Mouse (Mus musculus) heart, adult 18-20 months (tissue): ENCODE measurements at regions not wholly inside any gene's neighbourhood (a gene's known extent, or its start where the extent isn't known, plus 50 kb on each side); places are given as distances from the start of the nearest gene placed in this dataset.

Experiments
- DNase-seq, 2 experiments: peaks; one replicate each; pipeline ENCODE4 v3.0.0; 2021 to 2022; ENCODE audit warnings: mixed read lengths in 1 of 2

DNA sequence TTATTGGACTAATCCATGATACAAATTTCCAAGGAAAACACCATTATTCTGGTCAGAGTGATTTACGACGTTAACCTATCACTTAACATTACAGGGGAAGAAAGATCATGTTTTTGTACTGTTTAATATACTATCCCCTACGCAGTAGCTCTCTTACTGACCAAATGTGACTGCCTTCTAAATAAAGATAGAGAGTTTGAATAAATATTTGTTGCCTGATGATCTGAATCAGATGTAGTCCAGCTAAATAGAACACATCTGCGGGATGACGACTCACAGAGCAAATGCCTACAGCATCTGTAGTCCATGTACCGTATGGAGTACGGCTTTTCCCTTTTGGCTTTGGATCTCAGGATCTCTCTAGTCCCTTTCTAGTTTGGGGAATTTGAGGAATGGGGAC is 171.9 kb upstream of the Tenm3 start:
- no peak for DNase-seq

DNA sequence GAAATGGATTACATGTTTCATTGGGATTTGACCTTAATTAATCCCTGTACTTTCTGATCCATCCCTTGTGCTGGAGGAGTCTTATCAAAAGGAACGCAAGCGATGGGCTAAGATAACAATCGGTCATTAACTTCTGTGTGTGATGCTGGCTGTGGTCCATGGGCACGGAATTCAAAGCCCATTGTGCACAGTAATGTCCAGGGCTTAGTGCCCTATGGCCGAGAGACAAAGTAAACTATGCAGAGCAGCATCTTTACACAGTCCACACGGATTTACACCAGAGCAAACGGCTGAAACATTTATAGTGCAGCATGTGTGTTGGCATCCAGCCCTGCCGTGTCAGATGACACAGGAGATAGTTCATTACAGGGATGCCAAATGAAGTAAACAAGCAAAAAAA is 171.4 kb upstream of the Tenm3 start:
- no peak for DNase-seq

DNA sequence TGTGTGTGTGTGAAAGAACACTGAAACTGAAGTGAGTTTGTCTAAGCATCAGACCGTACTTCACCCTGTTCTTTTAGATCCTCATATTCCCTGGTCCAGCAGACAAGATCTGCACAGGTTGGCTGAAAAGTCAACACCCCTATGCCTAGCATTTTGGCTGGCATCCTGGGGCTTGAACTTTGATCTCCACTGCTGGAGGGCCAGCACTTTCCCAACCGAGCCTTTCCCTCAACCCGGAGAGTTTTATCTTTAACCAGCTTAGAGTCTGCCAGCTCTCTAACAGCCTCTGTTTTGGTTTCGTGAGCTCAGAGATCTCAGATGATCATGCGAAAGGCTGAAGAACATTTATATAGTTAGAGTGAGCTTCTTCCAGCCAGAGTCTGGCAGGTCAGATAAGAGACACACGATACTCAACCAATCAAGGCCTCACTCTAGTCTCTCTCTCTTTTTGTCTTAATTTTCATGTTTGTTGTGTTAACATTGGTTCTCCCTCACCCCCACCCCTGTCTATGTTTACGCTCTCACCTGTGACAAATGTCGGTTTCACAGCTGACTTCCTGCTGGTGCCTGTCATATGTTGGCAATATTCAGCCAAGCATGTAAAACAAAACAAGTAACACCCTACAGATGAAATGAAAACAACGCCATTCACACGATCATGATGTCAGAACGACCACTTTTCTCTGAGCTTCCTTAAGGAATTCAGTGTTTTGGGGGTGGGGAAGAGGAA is 162.7 kb upstream of the Tenm3 start:
- no peak for DNase-seq

DNA sequence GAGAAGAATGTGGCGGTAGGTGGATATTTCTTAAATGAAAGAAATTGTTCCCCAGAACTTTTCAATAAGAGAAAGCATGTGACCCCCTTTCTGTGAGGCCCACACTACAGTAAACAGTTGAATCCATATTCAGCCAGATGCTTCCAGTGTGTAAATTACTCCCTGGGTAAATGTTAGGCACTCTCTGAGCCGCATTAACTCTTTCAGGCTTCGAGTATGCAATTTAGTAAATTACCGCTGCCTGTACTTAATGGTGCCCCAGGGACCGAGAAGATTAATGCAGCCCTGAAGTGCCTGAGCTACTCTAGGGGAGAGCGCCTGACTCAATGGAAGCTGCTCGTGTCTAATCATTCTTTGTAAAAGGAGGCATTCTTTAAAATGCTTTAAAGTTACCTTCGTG is 137.9 kb upstream of the Tenm3 start:
- no peak for DNase-seq

DNA sequence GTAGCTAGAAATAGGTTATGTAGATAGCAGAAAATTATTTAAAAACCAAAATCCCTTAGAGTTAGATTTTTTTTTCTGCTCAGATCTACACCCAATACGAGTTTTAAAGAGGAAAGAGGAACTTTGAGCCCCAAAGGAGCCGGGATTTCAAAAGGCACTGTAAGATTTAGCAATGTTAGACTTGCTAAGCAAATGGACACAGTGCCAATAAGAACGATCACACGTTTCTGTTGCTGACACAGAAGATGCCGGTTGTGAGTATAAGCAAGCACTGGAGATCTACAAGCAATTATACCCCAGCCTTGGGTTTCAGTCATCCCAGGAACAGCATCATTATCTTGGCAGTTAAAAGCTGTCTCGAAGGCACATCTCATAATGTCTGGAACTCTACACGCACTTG is 137.0 kb upstream of the Tenm3 start:
- DNase-seq = no peak

DNA sequence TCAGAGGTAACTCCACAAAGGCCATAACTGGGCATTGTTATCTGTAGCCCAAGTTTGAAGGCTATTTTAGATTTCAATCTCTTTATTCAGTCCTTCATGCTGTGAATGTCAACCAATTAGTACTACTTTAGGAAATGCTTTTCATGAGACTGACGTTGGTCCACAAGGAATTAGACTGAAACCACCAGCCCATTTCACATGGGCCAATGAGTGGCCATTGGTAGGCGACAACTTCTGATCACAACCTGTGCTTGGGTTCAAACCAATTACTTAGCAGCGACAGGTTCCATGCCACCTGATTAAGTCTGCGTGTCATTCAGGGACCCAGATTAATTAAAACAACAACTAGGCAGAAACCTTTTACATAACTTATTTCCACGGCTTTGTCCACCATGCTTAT is 126.9 kb upstream of the Tenm3 start:
- DNase-seq = no peak

DNA sequence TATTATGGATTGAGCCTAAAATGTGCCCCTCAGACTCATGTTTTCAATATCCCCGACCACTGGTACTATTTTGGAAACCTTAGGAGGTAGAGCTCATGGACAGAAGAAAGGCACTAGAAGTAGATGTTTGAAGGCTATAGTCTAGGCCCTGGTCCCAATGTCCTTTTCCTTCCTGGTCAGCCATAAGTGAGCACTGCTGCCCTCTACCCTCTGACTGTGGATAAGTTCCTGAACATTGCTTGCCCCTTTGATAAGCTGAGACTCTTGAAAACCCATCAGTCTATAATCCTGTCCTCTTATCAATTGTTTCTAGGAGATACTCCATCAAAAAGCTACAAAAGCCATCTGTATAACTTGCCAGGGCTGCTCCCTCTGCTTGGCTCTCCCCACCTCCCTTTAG is 121.2 kb upstream of the Tenm3 start:
- no peak for DNase-seq

DNA sequence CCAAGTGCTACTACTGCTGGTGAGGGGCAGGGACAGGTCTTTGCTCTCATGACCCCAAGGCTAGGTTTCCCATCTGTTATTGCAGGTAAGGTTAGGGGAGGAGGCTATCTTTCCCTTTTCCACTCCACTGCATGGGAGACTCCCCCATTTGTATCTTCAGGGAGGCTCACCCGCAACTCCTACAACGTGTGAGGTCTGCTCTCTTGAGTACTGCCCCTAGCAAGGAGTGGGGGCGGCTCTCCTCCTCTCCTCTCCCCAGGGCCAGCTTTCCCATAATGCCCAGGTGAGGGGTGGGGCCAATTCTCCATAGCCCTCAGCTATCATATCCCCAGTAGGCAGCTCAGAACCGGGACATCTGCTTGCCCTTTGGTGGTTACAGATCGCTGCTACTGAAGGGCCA is 113.9 kb upstream of the Tenm3 start:
- DNase-seq = no peak

DNA sequence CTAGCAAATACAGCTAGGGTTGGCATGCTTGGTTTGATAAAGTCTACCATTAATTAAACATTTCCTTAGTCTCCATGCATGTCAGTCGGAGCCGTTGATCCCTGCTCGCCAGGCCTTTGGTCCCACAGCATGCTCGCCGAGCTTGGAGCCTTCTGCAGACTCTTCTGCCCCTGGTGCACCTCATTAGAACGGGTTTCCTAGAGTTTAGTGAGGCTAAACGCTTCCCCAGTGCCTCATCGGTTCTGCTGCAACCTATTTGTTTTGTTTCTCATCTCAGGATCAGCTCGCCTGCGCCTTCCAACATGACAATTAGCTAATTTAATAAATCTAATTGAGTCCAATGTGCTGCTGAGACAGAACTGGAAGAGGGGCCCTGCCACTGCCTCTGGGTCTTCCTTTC is 107.7 kb upstream of the Tenm3 start:
- DNase-seq = no peak

DNA sequence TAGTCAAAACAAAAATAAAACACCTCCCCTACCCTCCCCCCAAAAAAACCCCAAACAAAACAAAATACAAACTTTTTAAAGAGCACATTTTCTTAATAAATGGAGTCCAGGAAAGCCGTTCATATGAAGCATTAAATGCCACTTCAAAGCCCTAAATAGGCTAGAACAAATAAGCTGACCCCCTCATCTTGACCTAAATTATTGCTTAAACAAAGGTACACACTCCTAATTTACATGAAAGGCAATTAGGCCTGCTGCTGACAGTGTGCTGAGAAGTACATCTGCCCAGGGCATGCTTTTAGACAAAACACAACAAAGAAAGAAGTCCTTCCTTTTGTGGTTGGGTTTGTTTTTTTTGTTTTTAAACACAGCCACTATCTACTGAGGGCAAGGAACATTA is 100.4 kb upstream of the Tenm3 start:
- no peak for DNase-seq

DNA sequence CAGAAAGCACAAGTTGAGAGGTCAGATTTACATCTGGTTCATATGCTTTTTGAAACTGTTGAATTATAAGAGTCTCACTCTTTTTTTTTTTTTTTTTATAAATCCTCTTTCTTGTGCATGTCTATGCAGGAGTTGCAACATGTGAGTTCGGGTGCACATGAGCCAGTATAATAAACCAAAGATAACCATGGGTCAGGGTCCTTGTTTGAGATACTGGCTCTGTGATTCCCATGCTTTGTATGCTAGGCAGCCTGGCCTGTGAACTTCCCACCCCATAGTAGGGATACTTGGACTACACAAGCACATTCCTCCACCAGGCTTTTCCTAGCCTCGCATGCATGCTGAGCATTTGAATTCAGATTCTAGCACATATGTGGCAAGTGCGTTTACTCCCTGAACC is 93.4 kb upstream of the Tenm3 start:
- no peak for DNase-seq

DNA sequence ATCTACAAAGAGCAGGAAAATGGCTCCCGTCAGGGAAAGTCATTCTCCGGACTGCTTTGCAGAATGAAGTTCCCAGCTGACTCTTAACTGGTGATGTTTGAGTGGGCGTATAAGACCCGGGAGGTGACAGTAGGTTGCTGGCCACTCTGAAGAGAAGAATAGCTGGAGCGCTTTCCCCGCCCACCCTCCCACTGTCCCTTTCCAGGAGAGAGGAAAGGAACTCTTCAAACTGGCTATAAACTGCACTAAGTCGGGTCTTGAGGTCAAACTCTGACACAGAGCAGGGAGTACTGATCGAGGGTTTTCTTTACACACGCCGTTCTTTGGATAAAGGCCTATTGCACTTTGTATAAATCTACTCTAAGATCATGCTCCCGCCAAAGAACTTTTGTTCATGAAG is 83.4 kb upstream of the Tenm3 start:
- DNase-seq = no peak

DNA sequence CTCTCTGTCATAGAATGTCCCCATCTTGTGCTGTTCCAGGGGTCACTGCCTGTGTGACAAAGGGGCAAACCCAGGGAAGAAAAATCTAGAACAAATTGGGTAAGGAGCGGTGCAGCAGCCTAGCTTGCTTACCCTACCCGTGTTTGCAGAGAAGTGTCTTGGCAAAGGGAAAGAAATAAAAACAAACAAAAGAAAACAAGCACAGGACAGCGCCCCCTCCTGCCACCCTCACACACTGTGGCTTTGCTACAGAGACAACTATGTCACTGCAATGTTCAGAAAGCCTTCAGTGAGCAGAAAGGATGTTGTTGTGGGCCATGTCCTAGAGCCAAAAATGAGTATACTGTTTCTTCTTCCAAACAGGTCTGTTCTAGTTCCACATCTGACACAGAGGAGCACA is 71.5 kb upstream of the Tenm3 start:
- DNase-seq = no peak

DNA sequence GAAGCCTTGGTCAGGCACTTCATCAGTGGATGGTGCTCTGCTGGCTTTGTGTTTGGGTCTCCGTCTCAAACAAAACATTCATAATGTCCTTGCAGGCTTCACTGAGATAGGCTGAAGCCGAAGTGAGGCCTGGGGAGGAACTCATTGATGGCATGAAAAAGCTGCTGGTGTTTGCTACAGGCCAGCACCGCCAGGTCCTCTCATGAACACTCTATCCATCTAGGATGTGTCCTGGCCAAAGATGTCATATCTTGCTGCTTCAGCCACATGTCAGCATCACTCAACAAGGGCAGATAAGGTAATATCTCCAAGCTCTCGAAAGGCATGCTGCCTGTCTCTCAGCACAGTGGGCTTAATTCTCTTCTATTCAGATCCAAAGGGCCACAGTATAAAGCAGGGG is 69.1 kb upstream of the Tenm3 start:
- DNase-seq = no peak

DNA sequence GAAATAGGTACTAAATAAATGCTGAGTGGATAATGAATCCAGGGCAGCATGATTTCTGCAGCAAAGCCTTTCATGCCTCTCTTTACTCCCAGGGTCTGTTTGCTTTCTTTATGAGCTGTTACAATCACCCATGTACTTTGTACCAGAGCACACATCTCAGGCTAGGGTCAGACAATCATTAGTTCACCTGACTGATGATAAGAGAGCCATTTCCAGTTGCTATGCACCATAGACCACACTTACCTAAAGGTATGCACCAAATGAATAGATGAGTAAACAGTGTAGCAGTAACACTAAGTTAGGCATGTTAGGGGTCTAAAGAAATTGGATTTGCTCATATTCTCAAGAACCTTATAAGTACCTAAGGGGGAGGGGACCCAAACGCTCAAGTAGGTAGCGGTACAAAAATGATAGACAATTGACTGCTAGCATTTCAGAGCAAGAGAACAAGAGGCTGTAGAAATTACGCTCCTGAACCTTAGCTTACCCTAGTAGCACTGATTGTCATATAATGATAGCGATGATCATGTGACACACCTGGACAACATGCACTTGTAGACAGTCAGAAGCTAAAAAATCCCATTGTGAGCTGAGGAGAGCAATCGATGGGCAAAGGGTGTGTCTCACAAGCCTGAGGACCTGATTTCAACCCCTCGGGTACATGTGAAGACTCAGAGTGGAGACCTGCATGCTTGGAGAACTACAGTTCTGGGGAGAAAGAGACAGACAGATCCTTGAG is 58.1 kb upstream of the Tenm3 start:
- no peak for DNase-seq

DNA sequence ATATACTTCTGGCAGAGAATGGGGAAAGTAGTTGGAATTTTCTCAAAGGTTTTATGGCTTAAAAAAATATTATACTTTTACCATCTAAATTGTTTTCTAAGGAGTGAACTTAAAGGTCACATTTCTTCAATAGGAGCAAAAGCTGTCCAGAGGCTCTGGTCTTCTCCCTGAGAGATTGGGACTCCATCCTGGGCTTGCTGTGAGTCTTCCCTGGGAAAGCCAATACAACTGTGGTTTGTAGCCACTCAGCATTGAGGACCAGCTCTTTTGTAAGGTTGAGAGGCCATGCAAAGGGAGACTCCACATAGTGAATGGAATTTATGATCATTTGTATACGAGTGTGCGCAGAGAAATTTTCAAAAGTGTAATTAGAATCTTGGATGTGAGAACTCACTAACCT is 52.9 kb upstream of the Tenm3 start:
- no peak for DNase-seq

DNA sequence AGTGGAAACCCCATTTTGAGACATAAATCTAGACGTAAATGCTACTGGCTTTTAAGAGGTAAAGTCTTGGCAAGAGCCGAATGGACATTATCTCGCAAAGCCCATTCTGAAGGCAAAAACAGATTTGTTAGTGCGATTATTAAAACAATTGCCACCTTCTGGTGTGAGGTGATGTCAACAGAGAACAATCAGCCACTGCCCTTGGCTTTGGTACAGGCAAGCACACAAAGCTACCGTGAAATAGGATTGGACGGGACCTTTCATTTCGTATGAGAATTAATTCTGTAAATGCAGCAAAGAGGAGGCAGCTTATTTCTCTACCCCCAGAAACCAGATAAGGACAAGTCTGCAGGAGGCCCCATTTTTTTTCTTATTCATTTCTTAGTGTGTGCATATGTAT is 52.5 kb upstream of the Tenm3 start:
- no peak for DNase-seq

DNA sequence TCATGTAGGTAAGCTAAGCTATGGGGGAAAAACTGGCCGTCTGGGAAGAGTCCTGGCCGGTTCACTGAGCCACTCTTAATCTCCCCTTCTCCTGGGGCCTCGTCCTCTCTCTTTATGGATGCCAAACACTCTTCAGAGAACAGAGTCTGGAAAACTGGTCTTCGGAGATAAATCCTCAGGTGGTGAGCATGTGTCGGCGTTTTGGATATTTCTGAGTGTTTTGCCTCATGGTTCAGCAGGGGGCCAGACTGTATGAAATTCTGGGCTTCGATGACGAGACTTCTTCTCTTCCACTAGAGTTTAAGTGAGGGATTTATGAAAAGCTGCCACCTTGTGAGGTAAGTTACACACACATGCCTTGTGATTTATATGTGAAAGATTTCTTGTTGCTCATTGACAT is 51.8 kb upstream of the Tenm3 start:
- DNase-seq = no peak
